Mouse (Mus musculus): ENCODE data around the gene Gm45623.

The Gm45623 gene

DNA sequence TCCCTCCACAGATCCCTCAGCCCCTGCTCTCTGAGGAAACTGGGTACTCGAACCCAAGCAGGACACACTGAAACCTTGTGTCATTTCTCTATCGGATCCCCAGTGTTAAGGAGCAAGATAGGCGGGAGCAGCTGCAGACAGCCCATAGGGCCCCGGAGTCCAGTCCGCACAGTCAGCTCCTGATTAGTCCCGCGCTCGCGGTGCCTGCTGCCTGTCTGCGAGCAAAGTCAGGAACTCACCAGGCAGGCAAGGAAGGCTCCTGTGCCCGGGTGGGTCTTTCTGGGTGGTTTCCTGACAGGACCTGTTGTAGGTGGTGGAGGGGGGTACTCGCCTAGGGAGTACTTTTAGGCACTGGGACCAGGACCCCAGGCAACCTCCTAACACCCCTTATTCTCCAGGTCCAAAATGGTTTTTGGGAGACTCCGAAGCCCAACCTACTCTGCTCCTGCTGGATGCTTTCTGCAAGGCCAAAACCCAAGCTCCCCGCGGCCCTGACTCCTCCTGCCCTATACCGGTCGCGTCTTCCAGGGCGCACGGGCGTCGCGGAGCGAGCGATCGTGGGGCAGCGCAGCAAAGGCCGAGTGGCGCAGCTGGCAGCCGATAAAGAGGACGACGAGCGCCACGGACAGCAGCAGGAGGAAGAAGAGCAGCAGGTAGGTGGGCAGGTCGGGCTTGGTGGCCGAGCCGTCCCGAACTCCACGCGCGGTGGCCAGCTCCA lies 994 bp downstream of the Gm45623 start:
- in situ Hi-C loops (cut with MboI, MseI) = loop anchor here (5.0 kb wide), 2 partner anchors 65 to 280 kb away; no protein-coding TSS in a partner anchor

- in situ Hi-C loops (cut with MboI, MseI) = loop anchor here (5.0 kb wide), 2 partner anchors 64 to 279 kb away; no protein-coding TSS in a partner anchor
These were observed 1.9 kb downstream of the Gm45623 start for GRCm38 (mm10) chr13:56751774-56752173.

DNA sequence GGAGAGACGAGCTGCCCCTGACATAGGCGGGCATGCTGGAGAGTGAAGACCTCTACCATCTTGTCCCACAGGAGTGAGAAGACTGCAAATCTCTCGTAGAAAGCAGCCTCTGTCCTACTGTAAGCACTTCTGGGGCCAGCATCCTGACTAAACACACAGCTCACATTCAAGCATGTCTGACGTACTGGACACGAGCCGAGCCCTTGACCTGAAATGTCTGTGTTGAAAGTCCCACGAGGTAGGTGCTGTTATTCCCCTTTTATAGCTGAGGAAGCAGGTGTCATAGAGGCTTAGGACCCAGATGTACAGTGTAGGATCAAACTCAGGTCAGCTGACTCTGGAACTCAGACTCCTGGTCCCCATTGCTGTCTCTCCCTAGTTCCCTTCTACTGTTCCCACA lies 4.2 kb downstream of the Gm45623 start:
- in situ Hi-C loops (cut with MboI, MseI) = no loop called here

- in situ Hi-C loops (cut with MboI, MseI) = no loop called here
These were observed 6.1 kb downstream of the Gm45623 start for GRCm38 (mm10) chr13:56747554-56747953.

DNA sequence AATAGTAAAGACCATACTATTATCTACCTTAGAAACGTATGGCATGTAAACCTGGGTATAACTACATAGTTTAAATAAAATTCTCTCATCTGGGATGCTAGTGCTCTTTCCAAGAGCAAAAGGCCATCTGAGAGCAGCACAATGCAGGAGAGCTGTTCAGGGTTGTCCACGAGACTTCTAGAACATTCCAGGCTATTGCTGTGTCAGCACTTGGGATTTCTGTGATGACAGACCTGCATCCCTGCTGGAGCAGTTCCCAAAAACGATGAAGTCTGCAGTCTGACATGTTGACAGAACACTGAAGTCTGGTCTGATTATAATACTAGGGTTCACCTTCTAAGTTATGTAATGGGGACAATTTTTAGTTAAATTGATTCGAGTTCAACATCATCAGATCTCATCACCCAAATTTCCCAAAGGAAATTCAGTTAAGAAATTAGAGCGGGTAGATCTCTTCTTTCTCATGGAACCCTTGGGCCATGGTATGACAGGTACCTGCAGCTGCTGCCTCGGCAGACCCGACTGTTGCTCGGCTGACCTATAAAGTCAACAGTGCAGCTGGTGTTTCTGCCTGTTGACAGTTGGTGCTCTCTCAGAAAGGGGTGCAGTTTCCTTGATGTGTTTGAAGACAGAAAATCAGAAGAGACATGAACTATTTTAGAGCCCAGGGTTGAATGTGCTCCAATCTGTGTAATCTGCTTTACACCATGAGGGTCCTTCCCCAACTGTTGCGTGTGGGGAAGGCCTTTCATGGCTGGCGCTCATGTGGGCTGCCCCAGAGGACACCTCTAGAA lies 6.7 kb downstream of the Gm45623 start:
- in situ Hi-C loops (cut with MboI, MseI) = no loop called here

- in situ Hi-C loops (cut with MboI, MseI) = no loop called here
These were observed 11.2 kb downstream of the Gm45623 start for GRCm38 (mm10) chr13:56742325-56742901.

- in situ Hi-C loops (cut with MboI, MseI) = no loop called here
These were observed 11.9 kb downstream of the Gm45623 start for GRCm38 (mm10) chr13:56741691-56742090.

- in situ Hi-C loops (cut with MboI, MseI) = no loop called here
These were observed 13.1 kb downstream of the Gm45623 start for GRCm38 (mm10) chr13:56740496-56740895.

GRCm38 (mm10) chr13:56739556-56739955 lies 14.1 kb downstream of the Gm45623 start:
- in situ Hi-C loops (cut with MboI, MseI) = no loop called here

GRCm38 (mm10) chr13:56735212-56735875 lies 18.3 kb downstream of the Gm45623 start:
- in situ Hi-C loops (cut with MboI, MseI) = no loop called here

DNA sequence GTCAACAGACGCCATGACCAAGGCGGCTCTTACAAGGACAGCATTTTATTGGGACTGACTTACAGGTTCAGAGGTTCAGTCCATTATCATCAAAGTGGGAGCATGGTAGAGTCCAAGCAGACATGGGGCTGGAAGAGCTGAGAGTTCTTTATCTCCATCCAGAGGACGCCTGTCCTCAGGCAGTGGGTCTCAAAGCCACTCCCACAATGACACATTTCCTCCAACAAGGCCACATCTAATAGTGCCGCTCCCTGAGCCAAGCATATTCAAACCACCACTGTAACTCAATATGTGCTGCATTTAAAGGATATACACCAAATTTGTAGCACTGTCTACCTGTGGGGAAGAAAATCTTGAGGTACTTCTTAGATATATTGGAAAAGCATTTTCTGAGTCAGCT lies 19.0 kb downstream of the Gm45623 start:
- in situ Hi-C loops (cut with MboI, MseI) = no loop called here

GRCm38 (mm10) chr13:56729046-56729445 lies 24.6 kb downstream of the Gm45623 start:
- in situ Hi-C loops (cut with MboI, MseI) = no loop called here

DNA sequence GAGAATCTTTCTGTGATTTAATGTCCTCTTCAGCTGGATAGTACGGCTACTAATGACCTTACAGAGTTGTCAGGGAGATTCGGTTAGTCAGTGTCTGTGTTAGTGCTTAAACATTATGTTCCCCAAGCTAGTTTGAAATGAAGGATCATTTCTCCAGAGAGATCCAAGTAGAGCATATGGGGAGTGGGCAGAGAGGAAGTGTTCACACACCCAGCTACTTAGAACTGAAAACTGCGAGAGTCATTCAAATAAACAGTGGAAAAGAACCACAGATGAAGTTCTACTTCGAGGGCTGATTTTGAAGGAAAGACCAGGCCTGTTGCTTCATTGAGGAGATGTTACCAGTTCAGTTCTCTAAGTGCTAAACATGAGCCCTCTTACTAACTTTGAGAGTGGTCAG lies 27.1 kb downstream of the Gm45623 start:
- in situ Hi-C loops (cut with MboI, MseI) = no loop called here

DNA sequence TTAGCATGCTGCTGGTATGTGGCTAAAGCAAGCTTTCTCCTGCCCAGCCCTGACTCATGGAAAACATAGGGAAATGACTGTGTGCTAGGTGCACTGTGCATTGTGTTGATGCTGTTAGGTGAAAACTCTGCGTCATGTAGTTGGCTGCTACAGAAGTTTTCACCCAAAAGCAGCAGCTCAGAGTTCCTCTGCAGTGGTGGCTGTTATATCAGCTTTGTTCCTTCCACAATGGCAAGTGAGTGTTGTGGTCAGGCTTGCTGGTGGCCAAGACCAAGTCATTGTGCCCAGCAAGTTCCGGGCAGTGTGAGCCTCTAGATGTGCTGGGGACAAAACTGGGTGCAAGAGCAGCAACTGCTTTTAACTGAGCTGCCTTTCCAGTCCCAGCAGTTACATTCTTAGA lies 41.4 kb downstream of the Gm45623 start:
- in situ Hi-C loops (cut with MboI, MseI) = no loop called here

- in situ Hi-C loops (cut with MboI, MseI) = no loop called here
These were observed 43.0 kb downstream of the Gm45623 start for GRCm38 (mm10) chr13:56710620-56711019.

DNA sequence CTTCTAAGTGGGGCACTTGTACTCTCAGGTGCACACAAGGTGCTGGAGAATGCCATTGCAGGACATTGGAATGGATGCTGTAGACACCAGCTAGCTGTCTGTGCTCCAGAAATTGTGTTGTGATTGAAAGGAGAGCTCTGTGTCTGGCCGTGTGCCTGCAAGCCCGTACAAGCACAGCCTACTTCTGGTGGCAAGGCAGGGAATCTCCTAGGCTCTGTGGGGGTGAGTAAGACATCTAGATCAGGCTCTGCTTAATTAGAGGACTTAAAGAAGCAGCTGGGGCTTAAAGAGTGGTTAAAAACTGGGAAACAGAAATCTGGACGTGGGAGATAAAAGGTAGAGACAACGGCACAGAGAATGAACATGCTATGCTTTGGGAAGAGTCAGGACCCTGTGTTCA lies 46.0 kb downstream of the Gm45623 start:
- in situ Hi-C loops (cut with MboI, MseI) = no loop called here

DNA sequence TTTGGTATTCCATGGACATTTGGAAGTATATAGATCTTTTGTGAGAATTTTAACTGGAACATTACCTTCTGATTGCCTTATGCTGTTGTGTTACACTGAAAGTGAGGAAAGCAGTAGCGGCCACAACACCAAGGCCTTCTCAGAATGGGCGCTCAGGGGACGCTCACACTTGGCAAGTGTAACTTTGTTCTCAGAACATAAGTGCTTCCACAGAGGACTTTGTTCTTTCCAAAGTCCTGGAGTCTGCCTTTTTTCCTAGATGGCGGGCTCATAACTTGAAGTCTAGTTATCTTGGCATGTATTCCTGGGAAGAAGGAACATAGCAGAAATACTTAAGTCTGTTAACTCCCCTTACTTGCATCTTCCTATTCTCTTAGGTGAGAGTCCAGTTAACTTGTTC lies 46.5 kb downstream of the Gm45623 start:
- in situ Hi-C loops (cut with MboI, MseI) = no loop called here

DNA sequence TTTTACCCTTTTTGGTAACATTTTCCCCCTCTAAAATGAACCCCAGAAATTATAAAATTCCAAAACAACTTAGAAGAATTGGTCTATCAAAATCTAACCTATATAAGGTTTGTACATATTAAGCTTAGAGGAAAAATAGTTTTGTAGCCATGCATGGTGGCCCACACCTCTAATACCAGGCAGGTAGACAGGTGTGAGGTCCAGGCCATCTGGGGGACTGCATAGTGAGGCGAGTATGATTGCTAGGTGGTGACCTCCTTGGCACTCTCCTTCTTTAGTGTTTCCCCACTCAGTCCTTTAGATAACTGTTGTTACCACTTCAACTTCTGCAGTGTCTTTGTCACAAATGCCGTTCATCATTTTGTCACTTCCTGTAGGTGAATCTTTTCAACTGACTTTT lies 49.0 kb downstream of the Gm45623 start:
- in situ Hi-C loops (cut with MboI, MseI) = no loop called here

- in situ Hi-C loops (cut with MboI, MseI) = no loop called here
These were observed 49.7 kb downstream of the Gm45623 start for GRCm38 (mm10) chr13:56703871-56704321.

GRCm38 (mm10) chr13:56703222-56703870 lies 50.3 kb downstream of the Gm45623 start:
- in situ Hi-C loops (cut with MboI, MseI) = no loop called here

DNA sequence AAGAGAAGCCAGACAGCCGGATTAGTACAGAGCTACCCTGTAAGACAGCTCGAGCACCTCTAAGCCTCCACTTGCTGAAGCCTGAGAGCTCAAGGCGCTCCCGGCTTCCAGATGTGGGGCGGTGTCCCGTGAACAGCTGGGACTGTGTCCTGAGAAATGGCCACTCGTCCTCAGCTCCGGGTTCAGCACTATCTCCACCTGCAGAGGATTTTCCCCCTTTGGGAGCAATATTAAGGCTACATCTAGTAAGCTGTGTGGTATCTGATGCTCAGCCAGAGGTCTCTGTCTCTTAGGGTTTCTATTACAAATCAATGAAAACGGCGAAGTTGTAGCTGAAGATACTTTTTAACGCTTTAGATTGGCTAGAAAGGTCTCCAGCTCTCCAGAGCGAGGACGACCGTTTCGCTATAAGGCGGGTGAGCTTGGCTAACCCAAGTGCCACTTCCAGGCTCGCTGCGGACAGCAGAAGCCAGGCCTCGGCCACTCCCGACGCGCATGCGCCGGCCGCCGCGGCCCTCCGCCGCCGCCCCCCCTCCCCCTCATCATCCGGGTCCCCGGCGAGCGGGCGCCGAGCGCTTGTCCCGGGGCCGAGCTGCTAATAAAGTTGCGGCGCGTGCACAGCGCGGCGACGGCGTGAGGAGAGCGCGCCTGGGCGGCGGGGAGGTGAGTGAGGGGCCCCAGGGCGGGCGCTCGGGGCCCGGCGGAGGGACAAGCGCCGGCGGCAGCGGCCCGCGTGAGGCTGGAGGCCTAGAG lies 51.0 kb downstream of the Gm45623 start, which contains the start of gene Smad5:
TSS of gene Smad5 (plus strand) at position 542 of the 753 bp plus-strand sequence.
- in situ Hi-C loops (cut with MboI, MseI) = no loop called here

All from regulatory T cell (primary cell).